Mouse (Mus musculus): ENCODE results near the gene Tns2. TPM values are rescaled to one million over a fixed set of nuclear protein-coding genes. Genes with fewer than 3 reads are reported as not detected.

The Tns2 gene
- 14.6 and 15.6 TPM in 2 replicates for polyA plus RNA-seq (2014; fragmentation: Nextera tagmentation; extraction: Ambion mirVana)

DNA sequence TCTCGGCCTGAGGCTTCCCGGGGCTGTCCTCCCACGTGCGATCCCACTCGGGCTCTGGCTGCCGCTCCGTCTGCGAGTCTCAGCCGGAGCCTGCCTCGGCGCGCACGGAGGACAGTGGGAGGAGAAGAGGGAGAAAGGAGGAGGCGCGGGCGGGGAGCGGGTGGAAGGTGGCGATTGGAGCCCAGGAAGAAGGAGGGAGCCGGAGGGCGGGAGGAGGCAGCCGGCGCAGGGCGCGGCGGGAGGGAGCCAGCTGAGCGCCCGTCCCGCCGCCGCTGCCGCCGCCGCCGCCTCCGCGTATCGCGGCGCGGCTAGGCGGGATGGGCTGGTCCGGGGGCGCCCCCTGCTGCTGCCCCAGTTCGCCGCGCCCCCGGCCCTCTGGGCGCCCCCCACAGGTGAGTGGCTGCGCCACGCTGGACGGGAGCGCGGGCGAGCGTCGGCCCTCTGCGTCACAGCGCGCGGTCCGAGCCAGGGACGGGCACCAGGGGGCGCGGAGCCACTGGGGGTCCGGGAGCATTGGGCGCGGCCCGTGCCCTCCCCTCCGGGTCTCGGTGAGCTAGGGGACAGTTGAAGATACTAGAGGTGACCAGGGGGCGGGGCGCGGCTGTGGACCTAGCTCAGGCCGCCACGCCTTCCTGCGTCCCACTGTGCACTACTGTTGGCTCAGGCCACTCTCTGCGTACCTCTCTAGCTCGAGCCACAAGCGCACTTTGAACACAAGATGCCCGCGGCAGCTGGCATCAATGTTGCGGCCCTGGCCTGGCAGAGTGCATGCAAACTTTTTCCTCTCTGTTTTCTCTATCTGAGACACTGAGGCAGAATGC, at the start of gene Tns2:
TSS of gene Tns2 (plus strand) at position 253 of the 821 bp plus-strand sequence.
- H3K27ac ChIP-seq (replicated peaks; ENCODE audit: low read depth, low read length) = peak within 1 kb of the TSS; percentile 94
- peak within 1 kb of the TSS; percentile 49 for H3K9ac ChIP-seq (ENCODE audit: low read length)
- peak; percentile 73 for DNase-seq (ENCODE audit: low spot score)
- H3K4me1 ChIP-seq (ENCODE audit: control insufficient read depth, insufficient read depth, low read length) = peaks cover 54% of the 10 kb centered on the region
- H3K9me3 ChIP-seq (ENCODE audit: control insufficient read depth, low read length) = no peaks in the 10 kb centered on the region
- ATAC-seq (ENCODE audit: insufficient number of reproducible peaks, low FRiP score, low TSS enrichment, low read depth) = peak; percentile 53
- peak within 1 kb of the TSS; percentile 72 for H3K4me2 ChIP-seq (ENCODE audit: low read depth, severe bottlenecking)
- H3K4me3 ChIP-seq (ENCODE audit: low read depth, low read length) = peak within 1 kb of the TSS; percentile 37
- H3K36me3 ChIP-seq (ENCODE audit: control insufficient read depth, insufficient read depth, low read length) = peaks cover 15% of the 10 kb centered on the region; the same call in 1 of the 2 replicates
- WGBS = under 1% methylated on average over 78 of the region's 82 CpGs
- H3K27me3 ChIP-seq (ENCODE audit: control insufficient read depth, insufficient read depth, low read length) = no peaks in the 10 kb centered on the region

GRCm38 (mm10) chr15:102051920-102052683, 48.1 kb upstream of the Tns2 start:
- peak overlapping the region; percentile 45 for H3K4me3 ChIP-seq (ENCODE audit: low read depth, low read length)
- H3K9ac ChIP-seq (ENCODE audit: low read length) = peak overlapping the region; percentile 72
- 1% methylated on average over 29 of the region's 33 CpGs for WGBS
- no peak overlapping the region for H3K27ac ChIP-seq (replicated peaks; ENCODE audit: low read depth, low read length)
- ATAC-seq (ENCODE audit: insufficient number of reproducible peaks, low FRiP score, low TSS enrichment, low read depth) (0 out of 2 replicates have a peak, but pooled peaks have one; percentile 57), DNase-seq (ENCODE audit: low spot score) (peak; percentile 83)
- H3K36me3 ChIP-seq (ENCODE audit: control insufficient read depth, insufficient read depth, low read length) = no peaks in the 10 kb centered on the region
- peak overlapping the region; percentile 65 for H3K4me2 ChIP-seq (ENCODE audit: low read depth, severe bottlenecking)
- H3K27me3 ChIP-seq (ENCODE audit: control insufficient read depth, insufficient read depth, low read length) = no peaks in the 10 kb centered on the region
- H3K9me3 ChIP-seq (ENCODE audit: control insufficient read depth, low read length) = no peaks in the 10 kb centered on the region
- H3K4me1 ChIP-seq (ENCODE audit: control insufficient read depth, insufficient read depth, low read length) = no peaks in the 10 kb centered on the region

GRCm38 (mm10) chr15:102056495-102057174, 43.6 kb upstream of the Tns2 start:
- WGBS = 89% methylated on average over 15 of the region's 15 CpGs
- H3K9me3 ChIP-seq (ENCODE audit: control insufficient read depth, low read length) = no peaks in the 10 kb centered on the region
- no peak overlapping the region for H3K9ac ChIP-seq (ENCODE audit: low read length)
- H3K36me3 ChIP-seq (ENCODE audit: control insufficient read depth, insufficient read depth, low read length) = no peaks in the 10 kb centered on the region
- H3K4me2 ChIP-seq (ENCODE audit: low read depth, severe bottlenecking) = no peak overlapping the region
- H3K27ac ChIP-seq (replicated peaks; ENCODE audit: low read depth, low read length) = no peak overlapping the region
- H3K27me3 ChIP-seq (ENCODE audit: control insufficient read depth, insufficient read depth, low read length) = no peaks in the 10 kb centered on the region
- H3K4me3 ChIP-seq (ENCODE audit: low read depth, low read length) = no peak overlapping the region
- H3K4me1 ChIP-seq (ENCODE audit: control insufficient read depth, insufficient read depth, low read length) = no peaks in the 10 kb centered on the region
- DNase-seq (ENCODE audit: low spot score) (no peak), ATAC-seq (ENCODE audit: insufficient number of reproducible peaks, low FRiP score, low TSS enrichment, low read depth) (no peak)

DNA sequence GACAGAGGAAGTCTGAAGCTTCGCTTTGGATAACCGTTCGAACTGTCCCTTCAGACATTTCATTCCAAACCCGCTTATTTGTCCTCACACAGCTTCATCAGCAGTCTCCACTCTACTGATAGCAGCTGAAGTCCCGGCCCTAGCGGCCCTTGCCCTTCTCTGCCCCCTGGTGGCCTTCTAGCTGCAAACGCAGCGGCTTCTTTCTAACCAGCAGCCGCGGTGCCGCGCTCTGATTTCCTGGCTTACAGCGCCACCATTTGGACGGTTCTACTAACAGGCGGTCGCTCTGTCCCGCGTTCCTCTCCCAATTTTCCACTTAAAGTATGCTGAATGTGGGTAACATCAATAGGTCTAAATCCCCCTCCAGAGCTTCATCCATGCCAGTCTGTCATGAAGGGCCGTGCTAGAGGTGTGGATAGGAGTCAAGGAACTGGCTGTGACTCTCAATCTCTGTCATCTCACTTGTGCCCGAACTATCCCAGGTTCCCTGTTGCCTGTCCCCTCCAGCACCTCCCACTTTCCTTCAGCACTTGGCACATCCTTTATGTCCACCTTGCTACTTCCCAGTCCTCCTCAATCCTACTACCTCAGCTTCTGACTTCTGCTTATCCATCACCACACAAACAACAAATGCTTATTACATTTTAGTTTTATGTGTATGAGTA, 34.4 kb upstream of the Tns2 start:
- DNase-seq (ENCODE audit: low spot score) (peak; percentile 97), ATAC-seq (ENCODE audit: insufficient number of reproducible peaks, low FRiP score, low TSS enrichment, low read depth) (peak; percentile 67; the same call in 1 of the 2 replicates)
- 6% methylated on average over 20 of the region's 20 CpGs for WGBS
- Histone ChIP-seq H3K4me2 (ENCODE audit: low read depth, severe bottlenecking) (no peak overlapping the region), H3K4me1 (ENCODE audit: control insufficient read depth, insufficient read depth, low read length) (no peaks in the 10 kb centered on the region), H3K27ac (replicated peaks; ENCODE audit: low read depth, low read length) (no peak overlapping the region), H3K36me3 (ENCODE audit: control insufficient read depth, insufficient read depth, low read length) (no peaks in the 10 kb centered on the region), H3K27me3 (ENCODE audit: control insufficient read depth, insufficient read depth, low read length) (no peaks in the 10 kb centered on the region), H3K4me3 (ENCODE audit: low read depth, low read length) (no peak overlapping the region), H3K9ac (ENCODE audit: low read length) (no peak overlapping the region), H3K9me3 (ENCODE audit: control insufficient read depth, low read length) (no peaks in the 10 kb centered on the region)

DNA sequence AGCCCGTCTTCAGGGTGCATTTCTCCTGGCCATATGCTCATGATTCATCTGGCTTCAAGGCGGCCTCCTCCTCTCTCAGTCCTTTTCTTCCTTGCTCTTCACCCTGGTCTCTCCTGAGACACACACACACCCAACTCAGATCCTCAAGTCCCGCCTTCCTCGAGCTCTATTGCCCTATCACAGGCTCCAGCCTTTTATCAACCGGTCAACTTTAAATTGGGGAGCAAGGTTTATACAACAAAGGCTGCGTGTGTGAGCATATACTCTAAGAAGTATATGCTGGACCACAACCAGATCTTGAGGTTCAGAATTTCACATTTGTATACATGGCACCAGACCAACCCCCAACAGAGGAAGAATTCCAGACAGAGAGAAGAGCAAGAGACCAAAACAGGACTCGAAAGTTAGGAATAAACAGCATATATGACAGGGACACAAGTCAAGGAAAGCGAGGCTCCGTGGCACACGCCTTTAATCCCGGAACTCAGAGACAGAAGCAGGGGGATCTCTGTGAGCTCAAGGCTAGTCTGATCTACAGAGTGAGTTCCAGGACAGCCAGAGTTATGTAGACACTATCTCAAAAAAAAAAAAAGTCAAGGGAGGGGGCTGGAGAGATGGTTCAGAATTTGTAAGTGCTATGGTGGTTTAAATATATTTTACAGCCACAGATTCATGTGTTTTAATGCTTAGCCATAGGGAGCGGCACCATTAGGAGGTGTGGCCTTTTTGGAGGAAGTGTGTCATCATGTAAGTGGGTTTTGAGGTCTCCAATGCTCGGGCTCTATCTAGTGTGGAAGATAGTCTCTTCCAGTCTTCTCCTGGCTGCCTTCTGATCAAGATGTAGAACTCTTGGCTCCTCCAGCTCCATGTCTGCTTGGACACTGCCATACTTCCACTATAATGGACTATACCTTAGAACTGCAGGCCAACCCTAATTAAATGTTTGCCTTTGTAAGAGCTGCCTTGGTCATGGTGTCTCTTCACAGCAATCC, 29.4 kb upstream of the Tns2 start:
- Histone ChIP-seq H3K9me3 (ENCODE audit: control insufficient read depth, low read length) (no peaks in the 10 kb centered on the region), H3K27me3 (ENCODE audit: control insufficient read depth, insufficient read depth, low read length) (no peaks in the 10 kb centered on the region), H3K4me3 (ENCODE audit: low read depth, low read length) (no peak overlapping the region), H3K36me3 (ENCODE audit: control insufficient read depth, insufficient read depth, low read length) (no peaks in the 10 kb centered on the region), H3K4me1 (ENCODE audit: control insufficient read depth, insufficient read depth, low read length) (peaks cover 9% of the 10 kb centered on the region), H3K9ac (ENCODE audit: low read length) (no peak overlapping the region), H3K27ac (replicated peaks; ENCODE audit: low read depth, low read length) (no peak overlapping the region), H3K4me2 (ENCODE audit: low read depth, severe bottlenecking) (no peak overlapping the region)
- DNase-seq (ENCODE audit: low spot score) (no peak), ATAC-seq (ENCODE audit: insufficient number of reproducible peaks, low FRiP score, low TSS enrichment, low read depth) (no peak)
- WGBS = 73% methylated on average over 13 of the region's 13 CpGs

- H3K27ac ChIP-seq (replicated peaks; ENCODE audit: low read depth, low read length) = no peak overlapping the region
- 17% methylated on average over 6 of the region's 6 CpGs for WGBS
- peak overlapping the region; percentile 42 for H3K4me2 ChIP-seq (ENCODE audit: low read depth, severe bottlenecking)
- peak; percentile 4; the same call in 1 of the 2 replicates for ATAC-seq (ENCODE audit: insufficient number of reproducible peaks, low FRiP score, low TSS enrichment, low read depth)
- DNase-seq (ENCODE audit: low spot score) = no peak
- no peaks in the 10 kb centered on the region for H3K36me3 ChIP-seq (ENCODE audit: control insufficient read depth, insufficient read depth, low read length)
- H3K4me3 ChIP-seq (ENCODE audit: low read depth, low read length) = peak overlapping the region; percentile 96
- no peaks in the 10 kb centered on the region for H3K9me3 ChIP-seq (ENCODE audit: control insufficient read depth, low read length)
- peaks cover 9% of the 10 kb centered on the region for H3K4me1 ChIP-seq (ENCODE audit: control insufficient read depth, insufficient read depth, low read length)
- no peak overlapping the region for H3K9ac ChIP-seq (ENCODE audit: low read length)
- no peaks in the 10 kb centered on the region for H3K27me3 ChIP-seq (ENCODE audit: control insufficient read depth, insufficient read depth, low read length)
These were observed 27.2 kb upstream of the Tns2 start for GRCm38 (mm10) chr15:102072963-102073558.

GRCm38 (mm10) chr15:102073559-102074069, 26.6 kb upstream of the Tns2 start, which contains the start of gene Eif4b:
TSS of gene Eif4b (plus strand) at chr15:102073773.
- no peaks in the 10 kb centered on the region for H3K36me3 ChIP-seq (ENCODE audit: control insufficient read depth, insufficient read depth, low read length)
- ATAC-seq (ENCODE audit: insufficient number of reproducible peaks, low FRiP score, low TSS enrichment, low read depth) (peak; percentile 91), DNase-seq (ENCODE audit: low spot score) (peak; percentile 99)
- H3K4me3 ChIP-seq (ENCODE audit: low read depth, low read length) = peak within 1 kb of the TSS; percentile 96
- WGBS = under 1% methylated on average over 58 of the region's 58 CpGs
- H3K27ac ChIP-seq (replicated peaks; ENCODE audit: low read depth, low read length) = peak within 1 kb of the TSS; percentile 91
- H3K4me2 ChIP-seq (ENCODE audit: low read depth, severe bottlenecking) = peak within 1 kb of the TSS; percentile 90
- no peaks in the 10 kb centered on the region for H3K9me3 ChIP-seq (ENCODE audit: control insufficient read depth, low read length)
- H3K27me3 ChIP-seq (ENCODE audit: control insufficient read depth, insufficient read depth, low read length) = no peaks in the 10 kb centered on the region
- H3K9ac ChIP-seq (ENCODE audit: low read length) = peak within 1 kb of the TSS; percentile 92
- peaks cover 9% of the 10 kb centered on the region for H3K4me1 ChIP-seq (ENCODE audit: control insufficient read depth, insufficient read depth, low read length)
